Mouse (Mus musculus) lung, embryonic 16.5 days (tissue): ENCODE data around the gene Slc7a5. TPM values are rescaled to one million over a fixed set of nuclear protein-coding genes. Genes with fewer than 3 reads are reported as not detected.

Source experiments
- ATAC-seq: fragments of 200-750 bp; cut with Nextera tagmentation; 2 replicates; pipeline ENCODE4 v1.8.0; 2017; ENCODE audit warnings: low read depth, mild to moderate bottlenecking, moderate library complexity
- H3K27ac ChIP-seq: fragments of 300-500 bp; sonication (generic); 2 replicates; pipeline ENCODE4 v1.5.1; 2014; ENCODE audit warnings: mild to moderate bottlenecking, control low read depth, low read length
- H3K27me3 ChIP-seq: fragments of 300-500 bp; sonication (generic); 2 replicates; pipeline ENCODE4 v1.6.1; 2014; ENCODE audit warnings: low read depth, low read length, mixed read lengths; ENCODE audit not compliant: control insufficient read depth, insufficient read depth
- H3K36me3 ChIP-seq: fragments of 300-500 bp; sonication (generic); 2 replicates; pipeline ENCODE4 v1.6.1; 2014; ENCODE audit warnings: low read length; ENCODE audit not compliant: control insufficient read depth, insufficient read depth
- H3K4me1 ChIP-seq: fragments of 300-500 bp; sonication (generic); replicated peaks from 2 replicates; pipeline ENCODE4 v1.6.1; 2014; ENCODE audit warnings: low read length, mixed read lengths; ENCODE audit not compliant: control insufficient read depth, insufficient read depth
- H3K4me2 ChIP-seq: fragments of 300-500 bp; sonication (generic); 2 replicates; pipeline ENCODE4 v1.6.1; 2014; ENCODE audit warnings: low read depth, low read length, control low read depth
- H3K4me3 ChIP-seq: fragments of 300-500 bp; sonication (generic); 2 replicates; pipeline ENCODE4 v1.5.1; 2014; ENCODE audit warnings: mild to moderate bottlenecking, low read length, control low read depth
- H3K9ac ChIP-seq: fragments of 300-500 bp; sonication (generic); 2 replicates; pipeline ENCODE4 v1.6.1; 2014; ENCODE audit warnings: low read length, control low read depth
- H3K9me3 ChIP-seq: fragments of 300-500 bp; sonication (generic); 2 replicates; pipeline ENCODE4 v1.6.1; 2016; ENCODE audit warnings: low read length; ENCODE audit not compliant: control insufficient read depth
- WGBS: fragments of 180-500 bp; shearing (Covaris S2); extraction: QIAGEN DNeasy Blood & Tissue Kit; methylation state at CpG from one replicate; pipeline ENCODE4 v1.1.7; 2014; 5-methylcytosine and 5-hydroxymethylcytosine counted together
- polyA plus RNA-seq: library from polyadenylated mRNA; unstranded; fragments of >200 nt; fragmentation: Nextera tagmentation; extraction: Ambion mirVana; gene quantifications from 2 replicates; pipeline ENCODE4 v1.2.1, GENCODE M21; 2015

Slc7a5 gene
- polyA plus RNA-seq, 1 experiment from 2014 or later = 10.7 TPM

DNA sequence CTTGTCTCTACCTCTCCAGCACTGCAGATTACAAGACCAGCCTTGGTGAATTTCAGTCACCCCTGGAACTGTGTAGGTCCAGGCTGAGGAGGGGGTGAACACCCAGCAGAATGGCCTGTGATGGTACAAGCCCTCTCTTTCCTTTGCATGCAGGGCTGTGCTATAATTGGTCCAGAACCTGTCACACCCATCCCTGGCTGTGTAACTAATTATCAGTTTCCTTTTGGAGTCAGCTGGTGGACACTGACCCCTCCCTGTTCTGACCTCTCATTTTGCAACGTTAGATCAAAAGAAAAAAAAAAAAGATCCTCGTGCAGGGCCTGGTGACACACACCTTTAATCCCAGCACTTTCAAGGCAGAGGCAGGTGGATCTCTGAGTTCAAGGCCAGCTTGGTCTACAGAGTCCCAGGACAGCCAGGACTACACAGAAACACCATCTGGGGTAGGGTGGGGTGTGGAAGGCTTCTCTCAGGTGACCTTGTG is 35.6 kb upstream of the Slc7a5 start:
- ATAC-seq = no peak
- Histone ChIP-seq H3K27me3 (no peaks in the 10 kb centered on the region), H3K4me2 (no peak overlapping the region), H3K9ac (no peak overlapping the region), H3K27ac (no peak overlapping the region), H3K4me1 (peaks cover 7% of the 10 kb centered on the region; the same call in 1 of the 2 replicates), H3K4me3 (no peak overlapping the region), H3K36me3 (no peaks in the 10 kb centered on the region), H3K9me3 (no peaks in the 10 kb centered on the region)
- WGBS = 15% methylated on average over 2 of the region's 2 CpGs

DNA sequence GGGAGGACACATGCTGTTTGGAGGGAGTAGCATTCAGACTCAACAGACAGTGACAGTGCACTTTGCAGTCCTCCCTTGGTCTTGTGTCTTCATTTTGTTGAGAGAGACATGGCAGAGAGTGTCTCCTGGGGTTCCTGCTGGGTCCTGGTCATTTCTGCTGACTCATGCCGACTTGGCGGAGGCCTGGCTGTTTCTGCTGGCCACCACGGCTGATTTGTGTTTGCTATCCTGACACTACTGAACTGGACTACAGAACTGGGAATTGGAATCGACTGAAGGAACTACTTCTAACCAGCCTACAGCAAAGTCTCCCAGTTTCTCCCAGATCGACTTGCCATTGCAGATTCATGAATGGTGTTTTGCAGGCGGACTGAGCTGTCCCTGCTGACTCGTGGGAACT is 31.2 kb upstream of the Slc7a5 start:
- WGBS = 76% methylated on average over 7 of the region's 7 CpGs
- no peak overlapping the region for H3K27ac ChIP-seq
- H3K9ac ChIP-seq = no peak overlapping the region
- H3K27me3 ChIP-seq = no peaks in the 10 kb centered on the region
- H3K4me3 ChIP-seq = no peak overlapping the region
- no peaks in the 10 kb centered on the region for H3K36me3 ChIP-seq
- no peaks in the 10 kb centered on the region for H3K9me3 ChIP-seq
- H3K4me2 ChIP-seq = no peak overlapping the region
- ATAC-seq = no peak
- H3K4me1 ChIP-seq = peaks cover 5% of the 10 kb centered on the region

DNA sequence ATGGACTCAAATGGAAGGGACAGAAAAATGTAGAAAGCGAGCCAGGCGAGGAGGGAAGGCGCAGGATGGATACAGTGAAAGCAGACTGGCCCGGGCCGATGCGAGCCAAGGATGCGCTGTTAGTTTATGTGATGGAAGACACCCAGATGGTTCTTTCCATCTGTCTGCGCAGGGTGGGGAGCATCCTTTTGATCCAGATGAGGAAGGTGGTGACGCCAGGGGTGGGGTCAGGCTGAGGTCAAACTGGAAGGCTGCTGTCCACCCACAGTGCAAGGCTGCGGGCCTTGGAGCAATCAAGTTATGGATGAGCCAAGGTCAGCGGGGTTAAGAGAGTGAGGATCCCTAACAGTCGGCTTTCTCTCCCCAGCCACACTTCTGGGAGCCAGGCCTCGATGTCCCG is 28.9 kb upstream of the Slc7a5 start:
- no peak for ATAC-seq
- Histone ChIP-seq H3K27me3 (no peaks in the 10 kb centered on the region), H3K36me3 (no peaks in the 10 kb centered on the region), H3K27ac (no peak overlapping the region), H3K9me3 (no peaks in the 10 kb centered on the region), H3K4me2 (no peak overlapping the region), H3K4me3 (no peak overlapping the region), H3K4me1 (peaks cover 5% of the 10 kb centered on the region), H3K9ac (no peak overlapping the region)
- WGBS = 43% methylated on average over 14 of the region's 14 CpGs

DNA sequence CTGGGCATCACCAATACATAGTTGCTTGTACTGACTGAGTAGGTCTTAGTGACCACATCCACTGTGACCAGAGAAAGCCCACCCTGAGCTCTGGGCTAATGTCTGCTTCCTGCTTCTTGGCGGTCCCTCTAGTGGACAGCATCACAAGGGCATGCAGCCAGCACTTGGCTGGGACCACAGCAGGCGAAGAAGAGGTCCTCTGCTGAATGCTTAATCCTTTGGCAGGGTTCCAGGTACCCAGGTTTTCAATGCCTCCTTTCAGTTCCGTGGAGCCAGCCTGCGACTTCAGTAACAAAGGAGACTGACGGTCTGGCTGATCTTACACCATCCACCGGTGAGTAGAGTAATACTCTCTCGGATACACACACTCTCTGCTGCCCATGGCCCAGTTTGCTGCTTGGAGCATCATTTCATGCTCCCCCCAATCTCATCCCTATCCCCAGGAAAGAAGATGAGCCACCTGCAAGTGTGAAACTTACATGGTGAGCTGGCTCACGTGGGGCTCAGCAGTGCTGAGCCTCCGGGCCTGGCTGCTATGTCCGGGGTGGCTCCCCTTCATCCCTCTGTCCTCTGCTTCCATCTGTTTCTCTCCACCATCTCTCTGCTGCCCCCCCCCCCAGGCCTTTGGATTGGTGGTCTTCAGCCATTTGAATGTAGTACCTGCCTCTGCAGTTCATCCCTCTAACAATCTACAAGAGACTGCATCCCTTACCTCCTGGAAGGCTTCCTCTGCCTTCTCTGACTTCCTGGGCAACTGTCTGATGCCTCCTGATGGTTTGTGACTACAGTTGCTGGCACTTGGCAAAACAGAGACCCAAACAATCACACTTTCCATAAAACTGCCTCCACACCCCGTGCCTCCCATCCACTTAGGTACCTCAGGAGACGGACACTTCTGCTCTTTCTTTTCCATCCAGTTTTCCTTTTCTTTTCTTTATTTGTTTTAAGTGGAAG is 28.1 kb upstream of the Slc7a5 start:
- peak; percentile 52; the same call in 1 of the 2 replicates for ATAC-seq
- no peaks in the 10 kb centered on the region for H3K36me3 ChIP-seq
- no peaks in the 10 kb centered on the region for H3K27me3 ChIP-seq
- no peak overlapping the region for H3K9ac ChIP-seq
- no peak overlapping the region for H3K4me2 ChIP-seq
- peaks cover 5% of the 10 kb centered on the region for H3K4me1 ChIP-seq
- WGBS = 40% methylated on average over 12 of the region's 12 CpGs
- H3K9me3 ChIP-seq = no peaks in the 10 kb centered on the region
- no peak overlapping the region for H3K4me3 ChIP-seq
- H3K27ac ChIP-seq = no peak overlapping the region; the same call in 1 of the 2 replicates

DNA sequence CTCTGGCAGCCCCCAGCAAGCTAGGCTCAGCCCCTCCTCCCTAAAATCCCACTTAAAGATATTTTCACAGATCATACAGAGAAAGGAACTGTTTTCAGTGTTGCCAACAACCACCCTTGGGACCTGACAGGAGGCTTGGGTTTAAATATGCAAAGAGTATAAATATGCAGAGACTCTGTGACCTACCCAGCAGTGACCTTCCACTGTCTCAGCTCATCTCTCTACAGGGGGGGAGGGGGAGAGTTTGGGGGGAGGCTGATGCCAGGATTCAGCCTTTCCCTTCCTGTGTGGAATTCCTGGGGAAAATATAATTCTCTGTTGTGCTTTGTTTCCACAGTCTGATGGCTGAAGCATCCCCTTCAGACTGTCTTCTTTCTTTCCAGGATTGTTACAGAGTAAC is 27.4 kb upstream of the Slc7a5 start:
- peak; percentile 29; the same call in 1 of the 2 replicates for ATAC-seq
- H3K27ac ChIP-seq = no peak overlapping the region; the same call in 1 of the 2 replicates
- peaks cover 5% of the 10 kb centered on the region for H3K4me1 ChIP-seq
- H3K36me3 ChIP-seq = no peaks in the 10 kb centered on the region
- no peak overlapping the region for H3K4me2 ChIP-seq
- H3K4me3 ChIP-seq = no peak overlapping the region
- no peak overlapping the region; the same call in 1 of the 2 replicates for H3K9ac ChIP-seq
- no peaks in the 10 kb centered on the region for H3K27me3 ChIP-seq
- H3K9me3 ChIP-seq = no peaks in the 10 kb centered on the region

DNA sequence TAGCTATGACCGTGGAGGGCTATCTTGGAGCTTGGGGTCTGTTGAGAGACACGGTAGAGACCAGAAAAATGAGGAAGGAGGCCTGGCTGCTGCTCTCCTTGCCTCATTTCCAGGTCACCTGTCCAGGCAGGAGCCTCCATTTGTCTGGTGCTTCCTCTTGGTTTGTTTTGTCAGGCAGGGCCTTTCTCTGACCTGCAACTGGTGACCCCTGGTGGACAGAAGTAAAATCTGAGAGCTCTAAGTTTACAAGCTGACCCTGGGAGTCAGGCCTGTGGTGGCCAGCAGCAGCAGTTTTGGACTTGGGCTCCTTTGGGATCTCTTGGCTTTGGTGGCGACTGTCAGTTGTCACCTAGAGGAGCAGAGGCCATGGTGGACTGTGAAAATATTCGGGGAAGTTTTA is 27.0 kb upstream of the Slc7a5 start:
- 33% methylated on average over 4 of the region's 4 CpGs for WGBS
- Histone ChIP-seq H3K27ac (no peak overlapping the region), H3K9me3 (no peaks in the 10 kb centered on the region), H3K4me3 (no peak overlapping the region), H3K4me2 (no peak overlapping the region), H3K4me1 (peaks cover 5% of the 10 kb centered on the region), H3K36me3 (no peaks in the 10 kb centered on the region), H3K9ac (no peak overlapping the region), H3K27me3 (no peaks in the 10 kb centered on the region)
- ATAC-seq = 0 out of 2 replicates have a peak, but pooled peaks have one; percentile 3

DNA sequence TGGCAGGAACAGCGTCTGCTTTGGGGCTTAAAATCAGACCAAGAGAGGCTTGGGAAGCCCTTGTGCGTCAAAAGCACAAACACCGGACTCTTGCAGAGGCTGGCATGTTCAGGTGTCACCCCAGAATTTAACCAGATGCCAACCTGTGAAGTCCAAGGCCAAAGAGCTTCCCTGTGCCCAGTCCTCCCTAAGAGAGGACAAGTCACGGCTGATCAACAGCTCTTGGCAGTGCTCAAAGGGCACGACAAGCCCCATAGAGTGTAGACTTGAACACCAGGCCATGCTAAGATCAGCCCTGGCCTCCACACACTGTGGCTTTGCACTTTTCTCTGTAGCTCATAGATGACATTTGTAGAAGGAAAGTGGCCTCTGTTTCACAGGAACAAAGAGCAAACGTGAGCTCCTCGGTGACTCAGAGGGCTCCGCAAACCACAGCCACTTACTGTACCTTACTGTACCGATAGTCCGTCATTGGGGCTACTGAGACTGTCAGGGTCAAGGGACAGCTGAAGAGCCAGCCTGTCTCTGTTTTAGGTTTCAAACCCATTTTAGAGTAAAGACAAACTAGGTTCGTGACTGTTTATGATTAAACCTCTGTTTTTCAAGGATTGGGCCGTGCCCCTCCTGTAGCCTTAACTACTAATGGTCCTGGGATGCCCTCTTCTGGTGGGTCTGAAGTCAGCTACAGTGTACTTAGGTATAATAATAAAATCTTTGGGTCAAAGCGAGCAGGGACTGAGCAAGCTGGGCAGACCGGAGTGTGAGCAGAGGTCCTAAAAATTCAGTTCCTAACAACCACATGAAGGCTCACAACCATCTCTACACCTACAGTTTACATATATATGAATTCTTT is 25.4 kb upstream of the Slc7a5 start:
- H3K4me2 ChIP-seq = no peak overlapping the region
- H3K9me3 ChIP-seq = no peaks in the 10 kb centered on the region
- H3K27me3 ChIP-seq = no peaks in the 10 kb centered on the region
- peaks cover 5% of the 10 kb centered on the region for H3K4me1 ChIP-seq
- H3K4me3 ChIP-seq = no peak overlapping the region
- H3K27ac ChIP-seq = no peak overlapping the region
- H3K36me3 ChIP-seq = no peaks in the 10 kb centered on the region
- H3K9ac ChIP-seq = no peak overlapping the region
- 73% methylated on average over 14 of the region's 14 CpGs for WGBS
- no peak for ATAC-seq

DNA sequence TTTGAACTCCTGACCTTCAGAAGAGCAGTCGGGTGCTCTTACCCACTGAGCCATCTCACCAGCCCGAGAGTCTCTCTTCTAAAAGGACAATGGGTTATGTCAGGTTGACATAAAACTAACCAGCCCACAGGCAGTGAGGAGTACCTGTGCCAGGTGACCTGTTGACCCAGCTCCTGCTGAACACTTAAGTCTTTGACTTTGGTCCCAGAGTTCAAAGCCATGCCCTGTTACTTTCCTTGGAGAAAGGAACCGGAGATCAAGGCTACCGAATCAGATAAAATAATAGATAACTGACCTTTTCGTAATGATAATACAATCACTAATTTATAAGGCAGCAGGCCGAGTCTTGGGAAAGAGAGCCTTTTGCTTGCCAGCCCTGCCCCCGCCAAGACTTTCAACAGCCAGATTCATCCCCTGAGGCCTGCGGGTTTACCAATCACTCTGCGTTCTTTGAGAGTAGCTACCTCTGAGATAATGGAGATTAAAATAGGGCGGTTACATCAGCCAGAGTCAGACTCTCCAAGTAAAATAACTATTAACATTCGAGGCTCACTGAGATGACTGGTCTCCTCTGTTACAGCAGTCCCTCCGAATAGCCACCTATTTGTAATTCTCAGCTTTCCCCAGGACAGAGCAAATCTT is 24.7 kb upstream of the Slc7a5 start:
- peaks cover 5% of the 10 kb centered on the region for H3K4me1 ChIP-seq
- no peaks in the 10 kb centered on the region for H3K36me3 ChIP-seq
- H3K4me3 ChIP-seq = no peak overlapping the region
- no peaks in the 10 kb centered on the region for H3K27me3 ChIP-seq
- H3K9me3 ChIP-seq = no peaks in the 10 kb centered on the region
- no peak for ATAC-seq
- WGBS = 73% methylated on average over 12 of the region's 12 CpGs
- H3K4me2 ChIP-seq = no peak overlapping the region
- no peak overlapping the region for H3K9ac ChIP-seq
- H3K27ac ChIP-seq = no peak overlapping the region
